Mouse (Mus musculus) liver, embryonic 14.5 days (tissue): ENCODE measurements around the gene Rassf8. TPM values are rescaled to one million over a fixed set of nuclear protein-coding genes. Genes with fewer than 3 reads are reported as not detected.

Source experiments
- ATAC-seq: fragments of 200-750 bp; cut with Nextera tagmentation; 2 replicates; pipeline ENCODE4 v1.8.0; 2017; ENCODE audit warnings: moderate number of reproducible peaks, mild to moderate bottlenecking, moderate library complexity; ENCODE audit not compliant: insufficient read depth
- DNase-seq, 3 experiments: peaks; one replicate each; pipeline ENCODE4 v3.0.0-alpha.2; 2012 to 2013; ENCODE audit warnings: low read depth in 3 of 3, low spot score in 3 of 3
- H3K27ac ChIP-seq: fragments of 300-500 bp; sonication (generic); 2 replicates; pipeline ENCODE4 v1.5.1; 2014; ENCODE audit warnings: moderate library complexity, mild to moderate bottlenecking, control low read depth, inconsistent platforms
- H3K27me3 ChIP-seq: fragments of 300-500 bp; sonication (generic); 2 replicates; pipeline ENCODE4 v1.6.1; 2014; ENCODE audit warnings: mild to moderate bottlenecking, low read length, moderate library complexity; ENCODE audit not compliant: control insufficient read depth, insufficient read depth
- H3K36me3 ChIP-seq: fragments of 300-500 bp; sonication (generic); replicated peaks from 2 replicates; pipeline ENCODE4 v1.6.1; 2014; ENCODE audit warnings: low read depth; ENCODE audit not compliant: control insufficient read depth, insufficient read depth
- H3K4me1 ChIP-seq, 2 experiments: fragments of 200-500 bp in 1 of 2; fragments of 300-500 bp in 1 of 2; sonication (generic) in 1 of 2; replicated peaks; 2 replicates each; pipeline ENCODE4 v1.6.1; 2012 to 2014; ENCODE audit warnings: antibody characterized with exemption in 1 of 2, inconsistent platforms in 1 of 2, low read length in 1 of 2; ENCODE audit not compliant: control insufficient read depth in 2 of 2, insufficient read depth in 2 of 2
- H3K4me2 ChIP-seq: fragments of 300-500 bp; sonication (generic); 2 replicates; pipeline ENCODE4 v1.6.1; 2014; ENCODE audit warnings: low read depth, mild to moderate bottlenecking, control low read depth, moderate library complexity
- H3K4me3 ChIP-seq, 2 experiments: fragments of 200-500 bp in 1 of 2; fragments of 300-500 bp in 1 of 2; sonication (generic) in 1 of 2; 2 replicates each; pipeline ENCODE4 v1.5.1; 2012 to 2014; ENCODE audit warnings: low read depth in 2 of 2, low read length in 2 of 2, mild to moderate bottlenecking in 2 of 2, control low read depth in 1 of 2, inconsistent platforms in 1 of 2, moderate library complexity in 1 of 2; ENCODE audit not compliant: insufficient read depth in 1 of 2
- H3K9ac ChIP-seq: fragments of 300-500 bp; sonication (generic); replicated peaks from 2 replicates; pipeline ENCODE4 v1.6.1; 2014; ENCODE audit warnings: mild to moderate bottlenecking, control low read depth, moderate library complexity
- H3K9me3 ChIP-seq: fragments of 300-500 bp; sonication (generic); 2 replicates; pipeline ENCODE4 v1.6.1; 2016; ENCODE audit warnings: low read length, mixed read lengths; ENCODE audit not compliant: control insufficient read depth
- CTCF ChIP-seq: IDR thresholded peaks from 2 replicates; pipeline ENCODE4 v1.5.1; 2016; ENCODE audit warnings: antibody characterized with exemption, low read depth, control low read depth
- EP300 ChIP-seq: IDR thresholded peaks from 2 replicates; pipeline ENCODE4 v1.6.1; 2016; ENCODE audit warnings: antibody characterized with exemption, low read depth
- WGBS: fragments of 180-500 bp; shearing (Covaris S2); extraction: QIAGEN DNeasy Blood & Tissue Kit; methylation state at CpG from one replicate; pipeline ENCODE4 v1.1.7; 2014; ENCODE audit not compliant: insufficient replicate concordance; 5-methylcytosine and 5-hydroxymethylcytosine counted together
- polyA plus RNA-seq, 2 experiments: library from polyadenylated mRNA; depleted of rRNA in 1 of 2; stranded (reverse) in 1 of 2; unstranded in 1 of 2; fragments of >200 nt; fragmentation: Nextera tagmentation in 1 of 2; extraction: Ambion mirVana in 1 of 2; gene quantifications; 2 replicates each; pipeline versions ENCODE4 v1.2.1 to v1.2.3; 2012 to 2014

Rassf8 gene
- polyA plus RNA-seq, 2 experiments = 1.4 to 3.1 TPM

DNA sequence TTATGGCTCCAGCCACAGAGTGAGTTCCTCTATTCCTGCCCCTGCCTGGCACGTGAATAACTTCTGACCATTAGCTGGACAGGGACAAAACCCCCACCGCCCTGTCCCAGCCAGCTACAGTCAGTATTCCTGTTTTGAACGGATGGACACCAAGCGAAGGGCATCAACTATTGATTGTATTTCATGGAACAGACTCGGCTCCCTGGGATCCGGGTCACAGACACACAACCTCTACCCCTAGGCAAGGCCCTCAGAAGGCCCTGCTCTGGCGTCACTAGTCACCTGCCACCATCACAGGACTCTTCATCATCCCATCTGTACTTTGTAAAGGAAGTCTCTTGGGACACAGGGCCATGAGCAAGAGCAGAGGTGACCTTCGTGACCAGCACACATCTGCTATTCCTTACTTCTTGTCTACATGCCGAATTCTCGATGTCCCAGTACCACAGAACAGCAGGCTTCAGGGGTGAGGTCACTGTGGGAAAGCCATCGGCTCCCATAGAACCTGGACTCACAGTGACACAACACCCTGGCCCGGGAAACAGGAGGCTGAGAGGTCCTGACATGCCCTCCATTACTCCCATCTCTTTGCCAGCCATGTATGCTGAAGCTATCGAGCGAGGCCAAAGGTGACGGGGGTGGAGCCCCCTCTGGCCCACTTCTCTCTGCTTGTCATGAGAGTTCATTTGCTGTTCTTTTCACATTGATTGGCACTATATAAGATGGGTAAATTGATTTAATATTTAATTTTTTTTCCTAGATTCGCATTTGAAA, 82.7 kb downstream of the Rassf8 start:
- Histone ChIP-seq H3K9ac (no peak overlapping the region), H3K4me3 (no peak overlapping the region), H3K9me3 (no peaks in the 10 kb centered on the region), H3K27me3 (no peaks in the 10 kb centered on the region), H3K27ac (no peak overlapping the region), H3K4me2 (no peak overlapping the region), H3K4me1 (peaks cover 0 to 3% of the 10 kb centered on the region in 2 experiments; a peak in 1 of 4 replicates), H3K36me3 (no peaks in the 10 kb centered on the region)
- no peak for DNase-seq
- TF ChIP-seq EP300 (no peak), CTCF (no peak)
- WGBS = 60% methylated on average over 16 of the region's 16 CpGs
- ATAC-seq = peak; percentile 28; the same call in 1 of the 2 replicates

DNA sequence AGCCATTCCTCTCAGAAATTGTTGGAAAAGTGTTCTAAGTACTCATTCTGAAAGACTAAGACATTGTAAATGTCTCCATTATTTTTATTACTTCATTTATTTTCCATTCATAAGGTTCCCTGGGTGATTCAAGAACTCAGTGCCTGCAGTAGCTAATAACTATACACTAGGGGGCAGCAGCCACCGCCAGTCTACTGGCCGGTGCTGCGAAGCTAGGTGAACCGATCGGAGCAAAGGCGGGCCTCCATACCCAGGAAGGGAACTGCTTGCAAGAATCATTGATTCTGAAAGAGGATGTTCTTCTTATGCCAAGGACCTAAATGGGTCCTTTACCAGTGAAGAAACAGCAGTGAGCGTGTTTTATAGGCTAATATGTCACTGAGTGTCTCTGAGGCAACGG, 83.6 kb downstream of the Rassf8 start:
- no peak for ATAC-seq
- TF ChIP-seq EP300 (no peak), CTCF (peak; percentile 87)
- no peak for DNase-seq
- WGBS = 15% methylated on average over 8 of the region's 8 CpGs
- H3K27ac ChIP-seq = no peak overlapping the region
- H3K9me3 ChIP-seq = no peaks in the 10 kb centered on the region
- H3K27me3 ChIP-seq = no peaks in the 10 kb centered on the region
- H3K4me3 ChIP-seq = no peak overlapping the region
- no peak overlapping the region for H3K4me2 ChIP-seq
- no peak overlapping the region for H3K9ac ChIP-seq
- peaks cover 0 to 3% of the 10 kb centered on the region in 2 experiments; a peak in 1 of 4 replicates for H3K4me1 ChIP-seq
- H3K36me3 ChIP-seq = no peaks in the 10 kb centered on the region

DNA sequence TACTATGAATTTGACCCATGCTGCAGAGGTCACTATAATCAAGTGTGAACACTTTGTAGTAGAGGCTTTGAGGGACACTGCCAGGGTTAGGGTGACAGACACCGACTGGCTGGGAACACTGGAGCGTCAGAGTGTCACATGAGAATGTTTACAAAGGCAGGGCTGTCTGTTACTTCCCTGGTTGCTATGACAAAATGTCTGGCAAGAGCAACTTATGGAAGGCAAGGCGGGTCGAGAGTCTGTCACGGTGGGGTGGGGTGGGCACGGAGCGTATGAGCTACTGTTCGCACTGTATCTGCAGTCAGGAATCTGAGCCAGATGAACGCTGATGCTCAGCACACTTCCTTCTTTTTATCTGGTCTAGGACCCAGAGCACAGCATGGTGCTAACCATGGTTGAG, 84.1 kb downstream of the Rassf8 start:
- Histone ChIP-seq H3K4me3 (no peak overlapping the region), H3K4me2 (no peak overlapping the region), H3K9me3 (no peaks in the 10 kb centered on the region), H3K36me3 (no peaks in the 10 kb centered on the region), H3K27me3 (no peaks in the 10 kb centered on the region), H3K27ac (no peak overlapping the region), H3K9ac (no peak overlapping the region), H3K4me1 (peaks cover 0 to 3% of the 10 kb centered on the region in 2 experiments; a peak in 1 of 4 replicates)
- 49% methylated on average over 9 of the region's 9 CpGs for WGBS
- TF ChIP-seq EP300 (no peak), CTCF (no peak)
- no peak for DNase-seq
- no peak for ATAC-seq

DNA sequence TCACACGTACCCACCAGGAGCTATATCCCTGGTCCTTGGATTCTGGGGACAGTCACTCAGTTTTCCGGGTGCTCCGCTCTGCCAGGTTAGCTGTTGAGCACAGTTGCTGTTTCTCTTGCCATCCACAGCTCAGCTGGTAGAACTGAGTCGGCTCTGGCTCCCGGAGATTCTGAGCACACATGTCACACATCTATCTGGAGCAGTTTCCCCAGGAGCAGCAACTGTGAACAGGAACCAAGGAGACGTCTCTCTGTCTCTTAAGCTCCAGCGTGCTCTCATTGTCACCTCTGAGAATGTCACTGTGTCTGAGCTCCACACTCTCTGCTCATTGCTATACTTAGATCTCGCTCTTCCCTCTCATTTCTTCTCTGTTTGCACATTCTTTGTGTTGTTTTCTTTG, 86.4 kb downstream of the Rassf8 start:
- Histone ChIP-seq H3K4me3 (no peak overlapping the region), H3K4me1 (peaks cover 0 to 3% of the 10 kb centered on the region in 2 experiments; a peak in 1 of 4 replicates), H3K4me2 (no peak overlapping the region), H3K9ac (no peak overlapping the region), H3K27me3 (no peaks in the 10 kb centered on the region), H3K36me3 (no peaks in the 10 kb centered on the region), H3K27ac (no peak overlapping the region), H3K9me3 (no peaks in the 10 kb centered on the region)
- DNase-seq (no peak), ATAC-seq (no peak)
- TF ChIP-seq CTCF (no peak), EP300 (no peak)
- 65% methylated on average over 8 of the region's 8 CpGs for WGBS

DNA sequence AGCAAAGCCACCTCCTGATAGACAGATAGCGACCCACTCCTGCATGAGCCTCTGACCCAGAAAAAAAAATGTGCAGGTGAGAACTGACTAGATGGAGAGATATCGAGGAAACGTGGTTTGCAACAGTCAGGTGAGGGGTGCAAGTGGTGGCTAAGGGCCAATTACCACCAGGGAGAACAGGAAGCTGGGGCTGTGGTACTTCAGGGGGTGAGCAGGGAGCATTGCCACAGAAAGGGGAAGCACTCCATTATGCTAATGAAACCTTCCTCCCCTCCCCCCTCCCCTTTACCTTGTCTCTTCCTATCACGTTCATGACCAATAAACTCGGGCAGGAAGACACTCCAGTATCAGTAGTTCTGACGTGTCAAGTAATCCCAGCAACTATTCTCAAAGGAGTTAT, 88.8 kb downstream of the Rassf8 start:
- no peaks in the 10 kb centered on the region for H3K4me1 ChIP-seq
- TF ChIP-seq EP300 (no peak), CTCF (no peak)
- no peaks in the 10 kb centered on the region for H3K27me3 ChIP-seq
- H3K27ac ChIP-seq = no peak overlapping the region
- WGBS = 8% methylated on average over 6 of the region's 6 CpGs
- no peak for DNase-seq
- H3K4me2 ChIP-seq = no peak overlapping the region
- H3K4me3 ChIP-seq = no peak overlapping the region
- no peak overlapping the region for H3K9ac ChIP-seq
- no peaks in the 10 kb centered on the region for H3K9me3 ChIP-seq
- no peaks in the 10 kb centered on the region for H3K36me3 ChIP-seq
- no peak for ATAC-seq
